Mouse (Mus musculus): Measurements from ENCODE around the gene Syngr4.

DNA sequence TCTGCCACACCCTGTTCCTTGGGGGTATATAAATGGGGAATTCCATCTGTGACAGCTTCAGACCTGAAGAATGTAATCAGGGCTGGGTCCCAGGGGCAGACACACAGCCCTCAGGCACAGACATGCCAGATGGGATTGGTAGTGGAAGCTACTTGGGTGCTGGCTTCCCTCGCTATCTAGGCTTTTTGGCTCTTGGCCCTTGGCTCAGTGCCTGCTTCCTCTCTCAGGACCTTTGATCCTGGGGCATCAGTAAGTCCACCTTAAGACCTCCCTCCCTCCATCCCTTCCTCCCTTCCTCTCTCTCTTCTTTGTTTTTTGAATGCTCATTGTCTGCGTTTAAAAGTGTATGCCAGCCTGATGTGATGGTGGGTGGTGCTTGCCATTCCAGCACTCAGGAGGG is 43.3 kb upstream of the Syngr4 start:
- TF ChIP-seq CTCF (conservative IDR thresholded peaks at IDR 0.05 in 1 of 2, IDR thresholded peaks at IDR 0.05 in 1 of 2; ENCODE audit: low read depth in 2 of 2, low read length in 2 of 2) (no peak), ZNF384 (IDR thresholded peaks at IDR 0.05; ENCODE audit: low read depth, low read length) (no peak), RAD21 (IDR thresholded peaks at IDR 0.05; ENCODE audit: low read depth, low read length) (no peak), POLR2A (IDR thresholded peaks at IDR 0.05; ENCODE audit: low read depth, low read length) (no peak), ELF1 (IDR thresholded peaks at IDR 0.05; ENCODE audit: low read depth, low read length) (no peak), TBP (conservative IDR thresholded peaks at IDR 0.05; ENCODE audit: low read depth, low read length) (no peak)

Measured in CH12.LX (cell line).